Mouse (Mus musculus) kidney, postnatal 0 days (tissue): ENCODE measurements around the gene Gm36864. TPM values are rescaled to one million over a fixed set of nuclear protein-coding genes. Genes with fewer than 3 reads are reported as not detected.
A peak's percentile ranks its signal among the peaks of the same experiment; 100 is the strongest.

Experiments used
- ATAC-seq: fragments of 200-750 bp; cut with Nextera tagmentation; replicated peaks from 2 replicates; pipeline ENCODE4 v1.8.0; 2017; ENCODE audit warnings: low read depth, moderate number of reproducible peaks, moderate TSS enrichment, moderate library complexity; ENCODE audit not compliant: low FRiP score
- DNase-seq: peaks from one replicate; pipeline ENCODE4 v3.0.0-alpha.2; 2016; ENCODE audit warnings: low spot score
- H3K27ac ChIP-seq: fragments of 300-500 bp; sonication (generic); 2 replicates; pipeline ENCODE4 v1.5.1; 2014; ENCODE audit warnings: mild to moderate bottlenecking
- H3K27me3 ChIP-seq: fragments of 300-500 bp; sonication (generic); 2 replicates; pipeline ENCODE4 v1.6.1; 2014; ENCODE audit warnings: low read length, mixed read lengths; ENCODE audit not compliant: insufficient read depth
- H3K36me3 ChIP-seq: fragments of 300-500 bp; sonication (generic); 2 replicates; pipeline ENCODE4 v1.6.1; 2014; ENCODE audit warnings: low read length, mixed read lengths; ENCODE audit not compliant: insufficient read depth
- H3K4me1 ChIP-seq: fragments of 300-500 bp; sonication (generic); replicated peaks from 2 replicates; pipeline ENCODE4 v1.6.1; 2014; ENCODE audit warnings: antibody characterized with exemption, low read length, mixed read lengths; ENCODE audit not compliant: insufficient read depth
- H3K4me2 ChIP-seq: fragments of 300-500 bp; sonication (generic); 2 replicates; pipeline ENCODE4 v1.6.1; 2014; ENCODE audit warnings: mild to moderate bottlenecking, low read length, moderate library complexity, mixed read lengths
- H3K4me3 ChIP-seq: fragments of 300-500 bp; sonication (generic); replicated peaks from 2 replicates; pipeline ENCODE4 v1.5.1; 2014; ENCODE audit warnings: low read depth, low read length
- H3K9ac ChIP-seq: fragments of 300-500 bp; sonication (generic); 2 replicates; pipeline ENCODE4 v1.6.1; 2014; ENCODE audit warnings: low read depth, low read length
- H3K9me3 ChIP-seq: fragments of 300-500 bp; sonication (generic); replicated peaks from 2 replicates; pipeline ENCODE4 v1.6.1; 2016; ENCODE audit warnings: low read length, inconsistent platforms, mixed read lengths
- CTCF ChIP-seq: IDR thresholded peaks from 2 replicates; pipeline ENCODE4 v1.5.1; 2016; ENCODE audit warnings: antibody characterized with exemption, low read depth, mild to moderate bottlenecking, moderate library complexity
- WGBS: fragments of 180-500 bp; shearing (Covaris S2); extraction: QIAGEN DNeasy Blood & Tissue Kit; methylation state at CpG from one replicate; pipeline ENCODE4 v1.1.7; 2014; 5-methylcytosine and 5-hydroxymethylcytosine counted together
- polyA plus RNA-seq: library from polyadenylated mRNA; unstranded; fragments of >200 nt; fragmentation: Nextera tagmentation; extraction: Ambion mirVana; gene quantifications from 2 replicates; pipeline ENCODE4 v1.2.1, GENCODE M21; 2015

Gene Gm36864
- polyA plus RNA-seq, 1 experiment from 2014 or later: not detected

DNA sequence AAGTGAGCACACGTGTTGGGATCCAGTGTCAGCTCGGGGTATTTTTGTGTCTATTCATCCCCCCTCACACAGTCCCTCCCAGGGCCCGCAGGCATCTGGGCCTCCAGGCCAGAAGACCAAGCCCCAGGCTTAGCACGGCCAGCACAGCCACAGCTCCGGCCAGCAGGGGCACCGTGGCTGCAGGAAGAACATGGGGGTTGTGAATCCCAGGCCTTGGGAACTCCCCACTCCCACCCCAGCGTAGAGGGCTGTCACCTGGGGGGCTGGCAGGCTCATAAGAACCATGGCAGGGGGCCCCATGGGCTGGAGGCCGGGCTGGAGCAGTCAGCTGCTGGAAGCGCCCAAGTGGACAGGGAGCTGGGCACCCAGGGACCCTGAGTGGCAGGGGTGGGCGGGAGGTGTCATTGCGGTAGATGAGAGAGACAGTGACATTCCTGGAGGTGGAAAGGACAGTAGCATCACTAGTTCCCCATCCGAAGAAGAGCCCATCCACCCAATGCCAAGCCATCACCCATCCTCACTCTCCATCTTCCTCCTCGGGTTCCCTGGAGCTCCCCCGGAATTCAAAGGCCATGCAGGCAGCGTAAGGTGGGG is 17.1 kb downstream of the Gm36864 start:
- H3K9ac ChIP-seq: no peak overlapping the region
- no peak overlapping the region for H3K4me2 ChIP-seq
- DNase-seq (no peak), ATAC-seq (peak; percentile 10; the same call in 1 of the 2 replicates)
- no peak overlapping the region for H3K27ac ChIP-seq
- H3K36me3 ChIP-seq: peaks cover 29% of the 10 kb centered on the region
- H3K27me3 ChIP-seq: no peaks in the 10 kb centered on the region
- no peaks in the 10 kb centered on the region for H3K9me3 ChIP-seq
- H3K4me3 ChIP-seq: no peak overlapping the region
- WGBS: 66% methylated on average over 15 of the region's 15 CpGs
- H3K4me1 ChIP-seq: no peaks in the 10 kb centered on the region
- TF ChIP-seq CTCF: no peak

DNA sequence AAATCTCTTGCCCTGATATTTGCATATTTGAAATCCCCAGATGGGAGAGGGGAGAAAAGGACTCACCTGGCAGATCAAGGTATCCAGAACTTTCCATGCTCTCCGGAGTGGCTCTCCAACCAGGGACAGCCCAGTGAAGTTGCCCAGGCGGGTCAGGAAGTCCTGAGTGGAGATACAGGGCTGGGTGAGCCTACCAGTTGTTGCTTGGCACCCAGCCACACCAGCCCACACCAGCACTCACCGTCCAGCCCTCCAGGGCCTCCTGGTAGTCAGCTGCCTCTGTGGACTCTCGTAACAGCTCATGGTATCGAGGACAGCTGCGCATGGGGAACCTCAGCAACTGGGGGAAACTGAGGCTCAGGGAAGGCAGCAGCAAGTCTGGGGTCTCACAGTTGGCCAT is 19.0 kb downstream of the Gm36864 start:
- Histone ChIP-seq H3K4me2 (no peak overlapping the region), H3K27ac (no peak overlapping the region), H3K36me3 (peaks cover 17% of the 10 kb centered on the region), H3K9me3 (no peaks in the 10 kb centered on the region), H3K27me3 (no peaks in the 10 kb centered on the region), H3K4me1 (no peaks in the 10 kb centered on the region), H3K4me3 (no peak overlapping the region), H3K9ac (no peak overlapping the region)
- no peak for TF ChIP-seq CTCF
- ATAC-seq: no peak
- 76% methylated on average over 6 of the region's 6 CpGs for WGBS
- no peak for DNase-seq

DNA sequence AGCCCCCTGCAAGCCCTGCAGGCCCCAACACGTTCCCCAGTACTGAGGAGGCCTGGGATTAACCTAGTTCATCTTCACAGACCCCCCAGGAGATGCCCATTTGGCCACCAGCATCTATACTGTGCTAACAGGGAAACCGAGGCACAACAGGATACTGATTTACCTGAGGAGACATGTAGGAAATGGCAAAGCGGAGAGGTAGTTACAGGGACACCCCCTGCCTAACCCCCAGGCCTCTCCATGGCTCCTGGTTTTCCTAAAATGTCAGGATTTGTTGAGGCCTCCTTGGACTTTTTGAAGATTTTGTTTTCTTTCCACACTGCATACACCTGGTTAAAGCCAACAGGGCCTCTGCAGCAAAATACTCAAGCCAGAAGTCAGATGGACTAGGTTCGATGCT is 21.3 kb downstream of the Gm36864 start, which contains the start of gene Acp4:
Gene Acp4, minus strand, starts transcription at position 101 of the 400 bp plus-strand sequence.
- H3K27me3 ChIP-seq: no peaks in the 10 kb centered on the region; the same call in 1 of the 2 replicates
- WGBS: 82% methylated on average over 4 of the region's 4 CpGs
- H3K4me1 ChIP-seq: no peaks in the 10 kb centered on the region
- no peak for TF ChIP-seq CTCF
- H3K4me3 ChIP-seq: no peak within 1 kb of the TSS
- H3K27ac ChIP-seq: no peak within 1 kb of the TSS
- DNase-seq (no peak), ATAC-seq (no peak)
- no peaks in the 10 kb centered on the region for H3K9me3 ChIP-seq
- H3K9ac ChIP-seq: no peak within 1 kb of the TSS; the same call in 1 of the 2 replicates
- H3K4me2 ChIP-seq: no peak within 1 kb of the TSS
- H3K36me3 ChIP-seq: peaks cover 9% of the 10 kb centered on the region; the same call in 1 of the 2 replicates

- no peaks in the 10 kb centered on the region for H3K36me3 ChIP-seq
- H3K4me1 ChIP-seq: no peaks in the 10 kb centered on the region
- no peak overlapping the region for H3K27ac ChIP-seq
- DNase-seq: no peak
- ATAC-seq: no peak
- H3K4me2 ChIP-seq: no peak overlapping the region
- no peaks in the 10 kb centered on the region for H3K9me3 ChIP-seq
- no peak overlapping the region for H3K4me3 ChIP-seq
- 74% methylated on average over 6 of the region's 6 CpGs for WGBS
- H3K9ac ChIP-seq: no peak overlapping the region
- TF ChIP-seq CTCF: no peak
- no peaks in the 10 kb centered on the region; the same call in 1 of the 2 replicates for H3K27me3 ChIP-seq
Measured at GRCm38 (mm10) chr7:44260410-44260809, 24.4 kb downstream of the Gm36864 start.

DNA sequence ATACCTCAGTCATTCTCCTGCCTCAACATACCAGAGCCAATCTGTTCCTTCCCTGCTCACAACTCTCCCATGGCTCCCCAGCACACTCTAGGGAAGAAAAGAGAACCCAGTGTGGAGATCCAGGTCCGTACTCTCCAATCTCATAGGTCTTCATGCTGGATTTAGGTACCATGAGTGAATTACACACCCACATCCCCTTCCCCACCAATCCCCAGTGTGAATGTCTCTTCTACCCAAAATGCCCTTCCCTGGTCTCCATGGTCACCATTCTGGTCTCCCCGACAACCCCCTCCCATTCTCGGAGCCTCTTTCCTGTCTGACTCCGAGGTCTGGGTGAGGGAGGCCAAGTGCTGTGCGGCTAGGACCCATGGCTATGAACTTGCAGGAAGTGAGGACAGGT is 25.2 kb downstream of the Gm36864 start, which contains the start of gene Gm15517:
Gene Gm15517, plus strand, starts transcription at position 301 of the 400 bp plus-strand sequence.
- H3K27ac ChIP-seq: no peak within 1 kb of the TSS
- no peak for TF ChIP-seq CTCF

GRCm38 (mm10) chr7:44262791-44263643 is 27.0 kb downstream of the Gm36864 start:
- peak; percentile 100 for TF ChIP-seq CTCF
- Histone ChIP-seq H3K27ac (no peak overlapping the region), H3K4me3 (no peak overlapping the region; the same call in 1 of the 2 replicates), H3K4me2 (peak overlapping the region; percentile 47), H3K9me3 (no peaks in the 10 kb centered on the region), H3K4me1 (no peaks in the 10 kb centered on the region), H3K27me3 (no peaks in the 10 kb centered on the region; the same call in 1 of the 2 replicates), H3K9ac (no peak overlapping the region), H3K36me3 (no peaks in the 10 kb centered on the region)
- ATAC-seq (peak; percentile 76), DNase-seq (peak; percentile 96)
- WGBS: 2% methylated on average over 34 of the region's 34 CpGs

More for the DNA sequence above, 25.2 kb downstream of the Gm36864 start, which contains the start of gene Gm15517:
- no peaks in the 10 kb centered on the region for H3K36me3 ChIP-seq
- H3K4me1 ChIP-seq: no peaks in the 10 kb centered on the region
- 50% methylated on average over 5 of the region's 5 CpGs for WGBS
- H3K4me3 ChIP-seq: no peak within 1 kb of the TSS
- DNase-seq (no peak), ATAC-seq (no peak)
- H3K4me2 ChIP-seq: no peak within 1 kb of the TSS
- no peaks in the 10 kb centered on the region for H3K9me3 ChIP-seq
- H3K27me3 ChIP-seq: no peaks in the 10 kb centered on the region; the same call in 1 of the 2 replicates
- H3K9ac ChIP-seq: no peak within 1 kb of the TSS
